Mouse (Mus musculus) brown adipose tissue, adult 24 weeks (tissue): ENCODE results near the gene Lck. TPM values are rescaled to one million over a fixed set of nuclear protein-coding genes. Genes with fewer than 3 reads are reported as not detected.

Source experiments
- polyA plus RNA-seq: library from polyadenylated mRNA; stranded (reverse); fragments of >200 nt; gene quantifications from 2 replicates; pipeline ENCODE4 v1.2.4, GENCODE M21; 2012; ENCODE audit not compliant: missing spikeins, insufficient read depth, insufficient read length

Lck gene
- polyA plus RNA-seq, 1 experiment, result not detected

Other genes starting within 250 kb of the Lck start
- gene Rbbp4, start 238.3 kb downstream of the Lck start, polyA plus RNA-seq, result 77.7 and 87.6 TPM in 2 replicates
- 92.1 and 127 TPM in 2 replicates for gene Zbtb8os, start 237.9 kb downstream of the Lck start, polyA plus RNA-seq
- 1.5 and 3.4 TPM in 2 replicates for gene Zbtb8a, start 195.5 kb downstream of the Lck start, polyA plus RNA-seq
- gene Zbtb8b, start 132.8 kb downstream of the Lck start, polyA plus RNA-seq, result not detected in 2 replicates
- gene Bsdc1, start 112.1 kb downstream of the Lck start, polyA plus RNA-seq, result 24.8 and 35.7 TPM in 2 replicates
- not detected in 2 replicates for gene Tssk3, start 82.6 kb downstream of the Lck start, polyA plus RNA-seq
- not detected in 2 replicates for gene Fam229a, start 82.5 kb downstream of the Lck start, polyA plus RNA-seq
- gene Marcksl1, start 60.1 kb downstream of the Lck start, polyA plus RNA-seq, result 3.5 and 4.9 TPM in 2 replicates
- 46.2 and 49.1 TPM in 2 replicates for gene Hdac1, start 30.9 kb downstream of the Lck start, polyA plus RNA-seq
- not detected in 2 replicates for gene Fam167b, start 4.9 kb upstream of the Lck start, polyA plus RNA-seq
- 156 and 174 TPM in 2 replicates for gene Eif3i, start 27.0 kb upstream of the Lck start, polyA plus RNA-seq
- 84.4 and 96.6 TPM in 2 replicates for gene Tmem234, start 27.0 kb upstream of the Lck start, polyA plus RNA-seq
- gene Dcdc2b, start 40.6 kb upstream of the Lck start, polyA plus RNA-seq, result 1.3 TPM in 1 of 2 replicates, not detected in the other
- 14.3 and 14.6 TPM in 2 replicates for gene Iqcc, start 45.5 kb upstream of the Lck start, polyA plus RNA-seq
- 59.5 and 76.0 TPM in 2 replicates for gene Ccdc28b, start 50.3 kb upstream of the Lck start, polyA plus RNA-seq
- gene Txlna, start 67.4 kb upstream of the Lck start, polyA plus RNA-seq, result 13.5 and 15.8 TPM in 2 replicates
- gene Kpna6, start 99.1 kb upstream of the Lck start, polyA plus RNA-seq, result 45.7 and 75.5 TPM in 2 replicates
- gene Tmem39b, start 123.2 kb upstream of the Lck start, polyA plus RNA-seq, result 5.4 and 7.3 TPM in 2 replicates
- gene Khdrbs1, start 168.7 kb upstream of the Lck start, polyA plus RNA-seq, result 16.9 and 23.4 TPM in 2 replicates
- gene Ptp4a2, start 237.6 kb upstream of the Lck start, polyA plus RNA-seq, result 156 and 232 TPM in 2 replicates